Mouse (Mus musculus) liver (tissue): ENCODE measurements around the gene Ist1.
A peak's percentile ranks its signal among the peaks of the same experiment; 100 is the strongest.

Experiments
- DNase-seq: peaks from one replicate; pipeline ENCODE4 v3.0.0-alpha.2; 2020; ENCODE audit warnings: mixed read lengths

The Ist1 gene

GRCm38 (mm10) chr8:109693146-109693900 is at the start of gene Ist1:
Gene Ist1, minus strand, starts transcription at chr8:109693260.
- DNase-seq: peak; percentile 99

- DNase-seq: no peak
Observed at GRCm38 (mm10) chr8:109738049-109738380, 45.0 kb upstream of the Ist1 start.

GRCm38 (mm10) chr8:109737237-109738048 is 44.4 kb upstream of the Ist1 start, which contains the start of gene Atxn1l:
Gene Atxn1l, minus strand, starts transcription at chr8:109737739.
- DNase-seq: peak; percentile 91

- DNase-seq: no peak
Observed at GRCm38 (mm10) chr8:109736819-109737218, 43.8 kb upstream of the Ist1 start.

GRCm38 (mm10) chr8:109734018-109734417 is 41.0 kb upstream of the Ist1 start:
- no peak for DNase-seq

- no peak for DNase-seq
Observed at GRCm38 (mm10) chr8:109731012-109731411, 38.0 kb upstream of the Ist1 start.

GRCm38 (mm10) chr8:109725106-109725505 is 32.0 kb upstream of the Ist1 start:
- no peak for DNase-seq

GRCm38 (mm10) chr8:109714961-109715360 is 21.9 kb upstream of the Ist1 start:
- no peak for DNase-seq

GRCm38 (mm10) chr8:109712521-109712920 is 19.5 kb upstream of the Ist1 start:
- DNase-seq: no peak

GRCm38 (mm10) chr8:109707921-109708320 is 14.9 kb upstream of the Ist1 start:
- no peak for DNase-seq

- peak; percentile 86 for DNase-seq
Observed at GRCm38 (mm10) chr8:109706874-109707237, 13.8 kb upstream of the Ist1 start.

- DNase-seq: no peak
Observed at GRCm38 (mm10) chr8:109706076-109706873, 13.2 kb upstream of the Ist1 start.

GRCm38 (mm10) chr8:109705320-109706075 is 12.4 kb upstream of the Ist1 start, which contains the start of gene Zfp821:
Gene Zfp821, plus strand, starts transcription at chr8:109705546.
- DNase-seq: peak; percentile 97

- DNase-seq: peak; percentile 6
Observed at GRCm38 (mm10) chr8:109704565-109705319, 11.7 kb upstream of the Ist1 start.

- DNase-seq: no peak
Observed at GRCm38 (mm10) chr8:109698477-109698876, 5.4 kb upstream of the Ist1 start.

- no peak for DNase-seq
Observed at GRCm38 (mm10) chr8:109697754-109698153, 4.7 kb upstream of the Ist1 start.

GRCm38 (mm10) chr8:109694154-109694553 is 1.1 kb upstream of the Ist1 start:
- DNase-seq: no peak

- DNase-seq: peak; percentile 74
Observed at GRCm38 (mm10) chr8:109692443-109693145, 466 bp downstream of the Ist1 start.

- DNase-seq: no peak
Observed at GRCm38 (mm10) chr8:109691769-109692168, 1.3 kb downstream of the Ist1 start.

- no peak for DNase-seq
Observed at GRCm38 (mm10) chr8:109687248-109687647, 5.8 kb downstream of the Ist1 start.

- no peak for DNase-seq
Observed at GRCm38 (mm10) chr8:109682120-109682519, 10.9 kb downstream of the Ist1 start.
